Mouse (Mus musculus) cerebellum, postnatal 14 days (tissue): ENCODE results near the gene Arf1.

Source experiments
- DNase-seq, 2 experiments: peaks; one replicate each; pipeline ENCODE4 v3.0.0; 2021; ENCODE audit warnings: mixed read lengths in 2 of 2

Gene Arf1

GRCm38 (mm10) chr11:59228122-59228953, at the start of gene Arf1:
Gene Arf1, minus strand, starts transcription at chr11:59228270.
- peak; percentile 98 for DNase-seq

GRCm38 (mm10) chr11:59276877-59277276, 48.8 kb upstream of the Arf1 start:
- no peak for DNase-seq

GRCm38 (mm10) chr11:59274184-59274583, 46.1 kb upstream of the Arf1 start:
- no peak for DNase-seq

- no peak for DNase-seq
Measured at GRCm38 (mm10) chr11:59266727-59267126, 38.7 kb upstream of the Arf1 start.

GRCm38 (mm10) chr11:59265154-59265813, 37.2 kb upstream of the Arf1 start:
- no peak for DNase-seq

- DNase-seq = peak in 1 of 2 experiments; percentile 26
Measured at GRCm38 (mm10) chr11:59264593-59264992, 36.5 kb upstream of the Arf1 start.

GRCm38 (mm10) chr11:59263870-59264563, 35.9 kb upstream of the Arf1 start:
- DNase-seq = peak; percentile 51 to 59

- DNase-seq = no peak
Measured at GRCm38 (mm10) chr11:59262308-59262707, 34.2 kb upstream of the Arf1 start.

- no peak for DNase-seq
Measured at GRCm38 (mm10) chr11:59260706-59261493, 32.8 kb upstream of the Arf1 start.

GRCm38 (mm10) chr11:59259647-59260046, 31.6 kb upstream of the Arf1 start:
- DNase-seq = no peak

GRCm38 (mm10) chr11:59248101-59248500, 20.0 kb upstream of the Arf1 start:
- no peak for DNase-seq

GRCm38 (mm10) chr11:59243856-59244255, 15.8 kb upstream of the Arf1 start:
- no peak for DNase-seq

- DNase-seq = peak in 1 of 2 experiments; percentile 23
Measured at GRCm38 (mm10) chr11:59241841-59242240, 13.8 kb upstream of the Arf1 start.

- DNase-seq = peak; percentile 52 to 54
Measured at GRCm38 (mm10) chr11:59239796-59240195, 11.7 kb upstream of the Arf1 start.

GRCm38 (mm10) chr11:59239428-59239785, 11.3 kb upstream of the Arf1 start:
- no peak for DNase-seq

- peak; percentile 91 to 94 for DNase-seq
Measured at GRCm38 (mm10) chr11:59238525-59239427, 10.7 kb upstream of the Arf1 start.

GRCm38 (mm10) chr11:59232797-59233196, 4.7 kb upstream of the Arf1 start:
- DNase-seq = no peak

- peak; percentile 85 to 87 for DNase-seq
Measured at GRCm38 (mm10) chr11:59230144-59230760, 2.2 kb upstream of the Arf1 start.

GRCm38 (mm10) chr11:59227604-59228121, 407 bp downstream of the Arf1 start:
- no peak for DNase-seq

GRCm38 (mm10) chr11:59226787-59227603, 1.1 kb downstream of the Arf1 start:
- DNase-seq = peak; percentile 24 to 39
